Mouse (Mus musculus) limb, embryonic 11.5 days (tissue): Measurements from ENCODE around the gene Bicral. TPM values are rescaled to one million over a fixed set of nuclear protein-coding genes. Genes with fewer than 3 reads are reported as not detected.

Experiments
- ATAC-seq: fragments of 200-750 bp; cut with Nextera tagmentation; 2 replicates; pipeline ENCODE4 v1.8.0; 2017; ENCODE audit warnings: low read depth; ENCODE audit not compliant: insufficient number of reproducible peaks, low FRiP score, low TSS enrichment
- DNase-seq: peaks from one replicate; pipeline ENCODE4 v3.0.0-alpha.2; 2015; ENCODE audit warnings: low spot score
- H3K27ac ChIP-seq: fragments of 300-500 bp; sonication (generic); replicated peaks from 2 replicates; pipeline ENCODE4 v1.5.1; 2014; ENCODE audit warnings: low read depth, mild to moderate bottlenecking, low read length
- H3K27me3 ChIP-seq: fragments of 300-500 bp; sonication (generic); 2 replicates; pipeline ENCODE4 v1.6.1; 2014; ENCODE audit warnings: mild to moderate bottlenecking, low read length, mixed read lengths; ENCODE audit not compliant: control insufficient read depth, insufficient read depth
- H3K36me3 ChIP-seq: fragments of 300-500 bp; sonication (generic); 2 replicates; pipeline ENCODE4 v1.6.1; 2014; ENCODE audit warnings: mild to moderate bottlenecking, low read length, moderate library complexity, mixed read lengths; ENCODE audit not compliant: control insufficient read depth, insufficient read depth
- H3K4me1 ChIP-seq: fragments of 300-500 bp; sonication (generic); 2 replicates; pipeline ENCODE4 v1.6.1; 2014; ENCODE audit warnings: low read length, mixed read lengths; ENCODE audit not compliant: control insufficient read depth, insufficient read depth
- H3K4me2 ChIP-seq: fragments of 300-500 bp; sonication (generic); 2 replicates; pipeline ENCODE4 v1.6.1; 2014; ENCODE audit warnings: low read depth, mild to moderate bottlenecking, moderate library complexity; ENCODE audit not compliant: severe bottlenecking
- H3K4me3 ChIP-seq: fragments of 300-500 bp; sonication (generic); 2 replicates; pipeline ENCODE4 v1.5.1; 2014; ENCODE audit warnings: low read depth, low read length
- H3K9ac ChIP-seq: fragments of 300-500 bp; sonication (generic); 2 replicates; pipeline ENCODE4 v1.6.1; 2014; ENCODE audit warnings: mild to moderate bottlenecking, low read length
- H3K9me3 ChIP-seq: fragments of 300-500 bp; sonication (generic); 2 replicates; pipeline ENCODE4 v1.6.1; 2016; ENCODE audit warnings: low read length; ENCODE audit not compliant: control insufficient read depth
- WGBS: fragments of 180-500 bp; shearing (Covaris S2); extraction: QIAGEN DNeasy Blood & Tissue Kit; methylation state at CpG from one replicate; pipeline ENCODE4 v1.1.7; 2014; 5-methylcytosine and 5-hydroxymethylcytosine counted together
- polyA plus RNA-seq: library from polyadenylated mRNA; unstranded; fragments of >200 nt; fragmentation: Nextera tagmentation; extraction: Ambion mirVana; gene quantifications from 2 replicates; pipeline ENCODE4 v1.2.1, GENCODE M21; 2014

The Bicral gene
- polyA plus RNA-seq, 1 experiment from 2014 or later, result 4.6 TPM

DNA sequence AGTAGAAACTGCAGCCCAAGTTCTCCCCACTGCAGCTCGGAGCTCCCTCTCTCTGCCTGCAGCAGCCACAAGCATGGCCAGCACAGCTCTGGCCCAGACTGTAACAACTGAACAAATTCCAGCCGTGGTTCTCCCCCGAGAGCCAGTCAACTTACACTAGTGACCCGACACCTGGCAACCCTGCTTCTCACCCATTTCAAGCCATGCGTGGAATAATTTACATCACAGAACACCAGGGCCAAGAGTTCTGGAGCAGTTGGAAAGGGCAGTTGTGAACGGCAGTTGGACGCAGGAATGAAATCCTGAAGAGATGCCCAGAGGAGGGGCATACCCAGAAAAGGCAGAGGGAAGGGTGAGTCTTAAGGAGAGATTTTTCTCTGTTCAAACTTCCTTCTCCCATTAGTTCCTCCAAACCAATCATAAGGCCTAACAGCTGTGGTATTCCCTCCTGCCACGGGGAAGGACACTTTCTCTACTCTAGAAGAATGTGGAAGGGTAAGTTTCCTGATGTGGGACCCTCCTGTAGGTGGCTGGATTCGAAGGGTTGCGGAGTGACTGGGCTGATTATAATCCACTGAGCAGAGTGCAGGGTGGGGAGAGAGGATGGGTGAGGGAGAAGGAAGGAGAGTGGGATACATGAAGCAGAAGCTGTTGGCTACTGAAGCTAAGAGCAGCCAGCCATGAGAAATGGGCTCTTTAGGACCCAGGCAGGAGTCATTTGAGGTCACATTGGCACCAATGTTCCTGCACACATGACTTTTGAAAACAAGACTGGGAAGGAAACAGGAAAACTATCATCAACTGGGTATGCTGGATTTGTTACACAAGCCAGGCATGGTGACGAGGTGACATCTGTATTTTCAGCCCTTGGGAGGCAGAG lies 25.9 kb downstream of the Bicral start:
- Histone ChIP-seq H3K27me3 (no peaks in the 10 kb centered on the region), H3K9me3 (no peaks in the 10 kb centered on the region), H3K9ac (no peak overlapping the region), H3K27ac (no peak overlapping the region), H3K36me3 (0 out of 2 replicates have a peak, but pooled peaks cover 4% of the 10 kb centered on the region), H3K4me2 (no peak overlapping the region), H3K4me1 (no peaks in the 10 kb centered on the region), H3K4me3 (no peak overlapping the region)
- ATAC-seq (no peak), DNase-seq (no peak)
- WGBS, result 71% methylated on average over 11 of the region's 11 CpGs

DNA sequence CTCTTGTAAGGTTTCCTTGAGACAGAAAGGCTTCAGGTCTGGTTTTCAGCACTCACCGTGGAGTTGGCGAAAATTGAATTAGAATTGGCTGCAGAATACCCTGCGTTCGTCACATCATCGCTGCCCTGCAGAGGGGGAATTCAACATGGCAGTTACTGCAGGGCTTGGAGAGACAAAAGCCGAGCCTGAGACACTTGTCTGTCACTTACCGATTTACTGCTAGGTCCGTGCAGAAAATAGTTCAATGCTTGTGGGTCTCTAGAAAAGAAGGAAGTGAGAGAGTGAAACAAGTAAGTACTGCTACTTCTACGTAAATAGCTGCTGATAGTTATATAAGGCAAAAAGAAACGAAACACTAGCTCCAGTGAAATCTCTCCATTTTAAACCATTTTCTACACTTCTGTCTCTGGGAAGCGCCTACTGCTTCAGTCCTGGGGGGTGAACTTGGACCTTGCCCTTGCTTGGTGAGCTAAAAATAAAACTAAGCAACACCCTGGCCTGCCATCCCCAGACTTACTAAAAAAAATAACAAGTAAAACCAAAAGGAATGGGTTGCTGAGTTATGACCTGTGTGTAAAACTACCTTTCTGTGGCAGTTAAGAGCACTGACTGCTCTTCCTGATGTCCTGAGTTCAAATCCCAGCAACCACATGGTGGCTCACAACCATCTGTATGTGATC lies 28.3 kb downstream of the Bicral start:
- Histone ChIP-seq H3K9me3 (no peaks in the 10 kb centered on the region), H3K4me3 (no peak overlapping the region), H3K4me1 (no peaks in the 10 kb centered on the region), H3K27me3 (no peaks in the 10 kb centered on the region), H3K4me2 (no peak overlapping the region), H3K9ac (no peak overlapping the region), H3K27ac (no peak overlapping the region), H3K36me3 (0 out of 2 replicates have a peak, but pooled peaks cover 4% of the 10 kb centered on the region)
- 89% methylated on average over 11 of the region's 11 CpGs for WGBS
- DNase-seq (no peak), ATAC-seq (no peak)

DNA sequence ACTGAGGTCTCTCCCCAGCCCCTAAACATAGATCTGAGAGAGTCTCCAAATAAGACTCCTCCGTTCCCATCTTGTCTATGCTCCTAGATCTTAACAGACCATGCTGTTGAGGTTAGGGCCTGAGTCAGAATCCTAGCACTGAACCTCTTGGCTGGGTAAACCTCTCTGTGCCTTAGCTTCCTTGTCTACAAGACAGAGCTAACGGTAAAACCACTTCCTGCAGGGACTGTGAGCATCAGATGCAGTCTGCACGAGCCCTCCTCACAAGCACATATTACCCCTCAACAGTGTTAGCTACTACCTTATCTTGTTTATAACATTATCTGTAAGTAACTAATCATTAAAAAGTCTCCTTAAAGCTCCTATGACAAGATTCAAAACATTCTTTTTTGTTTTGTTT lies 29.3 kb downstream of the Bicral start:
- H3K9ac ChIP-seq, result no peak overlapping the region
- H3K9me3 ChIP-seq, result no peaks in the 10 kb centered on the region
- peaks cover 10% of the 10 kb centered on the region; the same call in 1 of the 2 replicates for H3K36me3 ChIP-seq
- H3K4me3 ChIP-seq, result no peak overlapping the region
- H3K27me3 ChIP-seq, result no peaks in the 10 kb centered on the region
- no peak overlapping the region for H3K27ac ChIP-seq
- WGBS, result 86% methylated on average over 3 of the region's 3 CpGs
- ATAC-seq (no peak), DNase-seq (no peak)
- H3K4me1 ChIP-seq, result no peaks in the 10 kb centered on the region
- H3K4me2 ChIP-seq, result no peak overlapping the region

DNA sequence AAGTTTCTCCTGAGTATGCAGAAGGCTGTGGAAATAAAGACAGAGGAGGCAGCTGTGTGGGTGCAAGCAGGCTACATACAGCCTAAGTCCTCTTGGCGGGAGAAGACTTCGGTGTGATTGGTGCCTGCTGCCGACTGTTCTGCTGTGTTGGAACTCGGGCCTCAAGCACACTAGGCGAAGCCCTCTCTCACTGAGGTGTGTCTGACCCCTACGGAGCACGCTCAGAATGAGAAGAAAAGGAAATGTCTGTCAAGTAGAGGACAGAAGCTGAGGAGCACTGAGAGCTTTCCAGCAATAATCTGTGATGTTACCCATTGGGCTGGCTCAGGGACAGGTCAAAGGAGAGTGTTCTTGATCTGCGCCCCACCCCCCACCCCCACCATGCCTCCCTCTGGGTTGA lies 35.2 kb downstream of the Bicral start:
- 94% methylated on average over 8 of the region's 8 CpGs for WGBS
- H3K9me3 ChIP-seq, result no peaks in the 10 kb centered on the region
- no peaks in the 10 kb centered on the region for H3K27me3 ChIP-seq
- ATAC-seq, result no peak
- H3K4me2 ChIP-seq, result no peak overlapping the region
- H3K4me1 ChIP-seq, result no peaks in the 10 kb centered on the region
- H3K36me3 ChIP-seq, result peaks cover 14% of the 10 kb centered on the region
- H3K9ac ChIP-seq, result no peak overlapping the region
- no peak overlapping the region for H3K27ac ChIP-seq
- DNase-seq, result no peak
- no peak overlapping the region for H3K4me3 ChIP-seq

DNA sequence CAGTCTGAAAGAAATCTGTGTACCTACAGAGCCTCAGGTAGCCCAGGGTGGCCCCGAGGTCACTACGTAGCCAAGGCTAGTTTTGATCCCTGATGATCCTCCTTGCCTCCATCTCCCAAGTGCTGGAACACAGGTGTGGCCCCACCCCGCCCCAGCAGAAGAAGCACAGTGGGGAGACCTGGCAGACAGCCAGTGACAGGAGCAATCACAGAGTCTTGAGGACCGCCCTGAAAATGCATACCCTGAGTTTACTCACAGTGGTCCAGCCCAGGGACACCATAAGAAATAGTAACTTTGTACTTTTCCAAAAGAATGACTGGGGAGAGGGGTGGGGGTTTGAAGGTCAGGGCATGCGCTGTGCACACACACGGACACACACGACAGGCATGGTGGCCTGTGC lies 37.7 kb downstream of the Bicral start:
- Histone ChIP-seq H3K9ac (no peak overlapping the region), H3K4me3 (no peak overlapping the region), H3K4me2 (no peak overlapping the region), H3K27me3 (no peaks in the 10 kb centered on the region), H3K36me3 (peaks cover 14% of the 10 kb centered on the region), H3K4me1 (no peaks in the 10 kb centered on the region), H3K27ac (no peak overlapping the region), H3K9me3 (no peaks in the 10 kb centered on the region)
- 93% methylated on average over 7 of the region's 7 CpGs for WGBS
- DNase-seq, result no peak
- ATAC-seq, result no peak

DNA sequence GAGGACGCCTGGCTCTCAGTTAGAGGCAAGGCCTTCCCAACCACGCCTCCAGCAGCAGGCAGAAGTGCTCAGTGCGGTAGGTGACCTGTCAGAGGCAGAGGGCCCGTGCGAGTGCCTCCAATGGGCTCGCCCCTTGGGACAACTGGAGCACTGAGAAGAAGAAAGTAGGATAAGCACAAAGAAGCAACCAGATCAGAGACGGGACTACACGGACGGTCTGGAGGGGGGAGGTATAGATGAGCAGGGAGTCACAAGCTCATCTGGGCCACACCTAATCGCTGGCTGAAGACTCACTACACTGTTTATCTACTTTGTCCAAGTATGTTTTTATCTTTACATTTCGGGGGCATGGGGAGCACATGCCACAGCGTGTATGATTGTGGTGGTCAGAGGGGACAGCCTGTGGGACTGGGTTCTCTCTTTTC lies 40.5 kb downstream of the Bicral start:
- no peak overlapping the region for H3K4me3 ChIP-seq
- no peak overlapping the region for H3K4me2 ChIP-seq
- no peak overlapping the region for H3K27ac ChIP-seq
- H3K4me1 ChIP-seq, result no peaks in the 10 kb centered on the region
- ATAC-seq (no peak), DNase-seq (no peak)
- WGBS, result 90% methylated on average over 12 of the region's 12 CpGs
- H3K36me3 ChIP-seq, result peaks cover 6% of the 10 kb centered on the region; the same call in 1 of the 2 replicates
- H3K27me3 ChIP-seq, result no peaks in the 10 kb centered on the region
- H3K9me3 ChIP-seq, result no peaks in the 10 kb centered on the region
- H3K9ac ChIP-seq, result no peak overlapping the region

DNA sequence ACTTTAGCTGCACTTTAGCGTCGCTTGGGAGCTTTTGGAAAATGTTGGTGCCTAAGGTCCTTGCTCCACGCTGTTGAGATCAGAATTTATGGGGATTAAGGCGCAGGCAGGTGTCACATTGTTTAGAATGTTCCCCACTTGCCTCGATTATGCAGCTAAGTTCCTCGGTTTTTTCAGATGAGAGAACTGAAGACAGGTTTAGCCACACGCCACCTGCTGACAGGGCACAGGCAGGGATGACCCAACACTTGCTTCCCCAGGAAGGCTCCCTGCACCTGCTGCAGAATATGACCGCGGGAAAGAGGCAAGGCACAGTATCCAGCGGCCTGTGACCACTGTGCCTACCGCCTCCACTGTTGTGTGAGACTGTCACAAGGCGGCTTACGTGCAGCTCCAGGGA lies 42.0 kb downstream of the Bicral start:
- Histone ChIP-seq H3K4me1 (no peaks in the 10 kb centered on the region), H3K4me2 (no peak overlapping the region), H3K9ac (no peak overlapping the region), H3K9me3 (no peaks in the 10 kb centered on the region), H3K4me3 (no peak overlapping the region), H3K27ac (no peak overlapping the region), H3K27me3 (no peaks in the 10 kb centered on the region), H3K36me3 (peaks cover 6% of the 10 kb centered on the region; the same call in 1 of the 2 replicates)
- WGBS, result 71% methylated on average over 13 of the region's 13 CpGs
- DNase-seq, result no peak
- ATAC-seq, result no peak

DNA sequence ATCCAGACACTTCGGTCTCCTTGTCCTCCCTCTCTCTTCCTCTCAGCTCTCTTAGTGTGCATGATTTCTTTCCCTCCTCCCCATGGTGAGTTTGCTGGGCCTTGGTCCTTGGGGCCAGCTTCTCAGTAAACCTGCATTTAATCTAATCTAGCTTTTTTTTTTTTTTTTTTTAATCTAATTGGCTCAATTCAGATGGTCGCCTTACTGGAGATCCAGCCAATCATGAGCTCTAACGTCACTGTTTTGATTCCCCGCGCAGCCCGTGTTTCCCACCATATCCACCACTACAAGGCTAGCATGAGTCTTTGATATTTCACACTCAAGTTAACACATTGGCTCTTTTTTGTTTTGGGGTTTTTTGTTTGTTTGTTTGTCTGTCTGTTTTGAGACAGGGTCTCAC lies 43.8 kb downstream of the Bicral start:
- no peaks in the 10 kb centered on the region for H3K9me3 ChIP-seq
- no peaks in the 10 kb centered on the region for H3K36me3 ChIP-seq
- 92% methylated on average over 6 of the region's 6 CpGs for WGBS
- no peak for ATAC-seq
- H3K27me3 ChIP-seq, result no peaks in the 10 kb centered on the region
- no peak overlapping the region for H3K4me2 ChIP-seq
- no peaks in the 10 kb centered on the region for H3K4me1 ChIP-seq
- H3K9ac ChIP-seq, result no peak overlapping the region
- H3K4me3 ChIP-seq, result no peak overlapping the region
- DNase-seq, result no peak
- H3K27ac ChIP-seq, result no peak overlapping the region
